Mouse (Mus musculus): Measurements from ENCODE around the gene Fyn.

Fyn gene

GRCm38 (mm10) chr10:39506353-39506752 is 137.7 kb downstream of the Fyn start:
- DNase-seq (ENCODE audit: extremely low spot score): no peak

DNA sequence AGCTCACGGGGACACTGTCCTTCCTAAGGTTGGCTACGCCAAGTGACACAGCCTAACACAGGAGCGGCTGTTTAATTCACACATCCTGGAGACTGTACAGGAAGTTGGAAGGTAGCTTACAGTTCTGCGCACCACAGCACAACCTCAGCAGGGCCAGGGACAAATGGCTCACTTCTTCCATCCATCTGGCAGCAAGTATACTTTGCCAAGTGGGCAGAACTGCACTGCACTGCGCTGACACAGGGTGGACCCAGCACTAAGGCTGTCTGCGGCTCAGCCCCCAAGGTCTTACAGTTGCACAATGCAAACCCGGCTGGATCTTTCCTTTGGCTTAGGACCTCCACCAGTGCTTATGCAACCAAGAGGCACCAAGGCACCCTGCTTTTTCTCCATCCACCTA is 138.2 kb downstream of the Fyn start:
- no peak for DNase-seq (ENCODE audit: extremely low spot score)

DNA sequence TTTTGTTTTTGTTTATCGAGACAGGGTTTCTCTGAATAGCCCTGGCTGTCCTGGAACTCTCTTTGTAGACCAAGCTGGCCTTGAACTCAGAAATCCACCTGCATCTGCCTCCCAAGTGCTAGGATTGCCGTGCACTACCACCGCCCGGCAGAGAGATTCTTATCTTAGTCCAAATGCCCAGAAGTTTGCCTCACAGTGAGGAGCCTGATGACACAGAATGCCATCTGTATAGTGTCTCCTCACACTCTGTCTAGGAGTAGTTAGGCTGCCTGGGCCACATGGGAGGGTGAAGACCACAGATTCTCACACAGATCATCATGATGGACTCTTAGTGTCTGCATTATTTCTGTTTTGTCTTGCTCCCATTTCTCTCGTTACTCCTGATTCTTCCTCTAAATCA is 140.1 kb downstream of the Fyn start:
- no peak for DNase-seq (ENCODE audit: extremely low spot score)

GRCm38 (mm10) chr10:39509937-39510336 is 141.3 kb downstream of the Fyn start:
- no peak for DNase-seq (ENCODE audit: extremely low spot score)

- DNase-seq (ENCODE audit: extremely low spot score): no peak
Measured at GRCm38 (mm10) chr10:39512631-39513314, 144.1 kb downstream of the Fyn start.

DNA sequence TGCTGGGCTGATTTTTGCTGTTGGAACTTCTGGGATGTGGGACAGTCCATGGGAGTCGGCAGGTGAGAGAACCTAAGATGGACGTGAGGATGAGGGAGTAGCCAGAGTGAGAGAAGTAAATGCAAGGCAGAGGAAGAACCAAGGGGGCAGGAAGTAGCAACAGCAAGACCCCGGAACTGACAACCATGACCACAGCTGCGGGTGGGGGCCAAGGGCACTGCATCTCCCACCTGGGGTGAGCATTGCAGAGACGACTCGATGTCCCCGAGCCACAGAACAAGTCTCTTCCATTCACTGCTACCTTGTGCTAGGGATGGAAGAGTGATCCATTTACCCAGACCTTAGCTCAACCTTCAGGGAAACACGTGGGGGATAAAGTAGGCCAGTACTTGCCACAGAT is 146.3 kb downstream of the Fyn start:
- no peak for DNase-seq (ENCODE audit: extremely low spot score)

DNA sequence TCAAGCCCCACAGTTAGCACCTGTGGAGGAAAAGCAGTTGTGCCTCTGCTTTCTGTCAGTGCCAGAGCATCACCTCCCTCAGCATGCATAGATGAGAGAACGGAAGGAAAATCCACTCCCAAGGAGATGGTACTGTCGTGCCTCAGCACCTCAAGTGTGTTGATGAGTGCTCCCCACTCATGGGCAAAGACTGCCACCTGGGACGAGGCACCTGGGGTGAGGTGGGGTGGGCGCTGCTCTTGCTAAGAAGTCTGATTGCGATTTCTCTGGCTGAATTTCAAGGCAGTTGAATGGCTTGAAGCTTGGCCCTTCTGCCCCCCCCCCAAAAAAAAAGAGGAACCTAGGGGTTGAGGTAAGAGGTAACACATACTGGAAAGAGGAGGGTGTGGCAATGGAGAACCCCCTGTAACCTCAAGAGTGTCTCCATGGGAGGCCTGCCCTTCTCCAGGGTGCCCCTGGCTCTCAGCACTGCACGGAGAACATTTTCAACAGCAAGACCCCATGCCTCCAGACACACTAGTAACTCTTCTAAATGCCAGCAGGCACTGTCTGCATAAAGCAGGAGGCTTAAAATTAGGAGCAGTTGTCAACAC is 148.0 kb downstream of the Fyn start:
- no peak for DNase-seq (ENCODE audit: extremely low spot score)

DNA sequence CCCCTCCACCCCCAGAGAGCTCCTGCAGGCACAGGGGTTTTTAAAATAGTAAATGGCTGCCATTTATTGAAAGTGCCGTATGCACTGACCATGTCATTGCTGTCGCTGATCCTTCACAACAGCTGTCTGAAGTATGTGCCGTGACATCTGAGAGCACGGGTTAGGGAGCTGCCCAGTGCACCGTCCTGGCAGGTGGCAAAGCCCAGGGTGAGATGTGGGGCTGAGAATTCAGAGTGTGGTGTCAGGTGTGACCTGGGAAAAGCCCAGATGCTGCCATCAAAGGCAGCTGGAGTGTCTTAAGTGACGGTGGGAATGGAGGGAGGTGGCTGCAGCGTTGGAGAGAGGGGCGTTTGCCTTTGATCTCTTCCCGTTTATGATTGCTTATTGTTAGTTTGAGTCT is 148.7 kb downstream of the Fyn start:
- DNase-seq (ENCODE audit: extremely low spot score): no peak

DNA sequence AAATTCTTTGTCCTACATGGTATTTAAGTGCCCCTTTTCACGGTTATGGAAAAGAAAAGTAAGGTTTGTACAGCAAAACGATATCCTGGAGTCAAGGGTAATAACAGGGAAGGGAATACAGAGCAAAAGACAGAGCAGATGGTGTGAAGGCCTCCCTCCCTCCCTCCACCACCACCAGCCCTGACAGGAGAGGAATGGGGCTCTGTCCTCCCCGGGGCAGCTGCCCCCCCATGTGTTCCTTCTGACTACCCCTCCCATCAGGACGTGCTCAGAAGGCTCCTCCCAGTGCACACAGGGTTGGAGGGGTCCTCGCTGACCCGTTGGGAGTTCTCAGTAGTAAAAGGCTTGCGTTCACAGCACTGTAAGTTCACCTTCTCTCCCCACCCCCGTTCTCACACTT is 149.6 kb downstream of the Fyn start:
- no peak for DNase-seq (ENCODE audit: extremely low spot score)

- DNase-seq (ENCODE audit: extremely low spot score): no peak
Measured at GRCm38 (mm10) chr10:39518859-39519258, 150.2 kb downstream of the Fyn start.

DNA sequence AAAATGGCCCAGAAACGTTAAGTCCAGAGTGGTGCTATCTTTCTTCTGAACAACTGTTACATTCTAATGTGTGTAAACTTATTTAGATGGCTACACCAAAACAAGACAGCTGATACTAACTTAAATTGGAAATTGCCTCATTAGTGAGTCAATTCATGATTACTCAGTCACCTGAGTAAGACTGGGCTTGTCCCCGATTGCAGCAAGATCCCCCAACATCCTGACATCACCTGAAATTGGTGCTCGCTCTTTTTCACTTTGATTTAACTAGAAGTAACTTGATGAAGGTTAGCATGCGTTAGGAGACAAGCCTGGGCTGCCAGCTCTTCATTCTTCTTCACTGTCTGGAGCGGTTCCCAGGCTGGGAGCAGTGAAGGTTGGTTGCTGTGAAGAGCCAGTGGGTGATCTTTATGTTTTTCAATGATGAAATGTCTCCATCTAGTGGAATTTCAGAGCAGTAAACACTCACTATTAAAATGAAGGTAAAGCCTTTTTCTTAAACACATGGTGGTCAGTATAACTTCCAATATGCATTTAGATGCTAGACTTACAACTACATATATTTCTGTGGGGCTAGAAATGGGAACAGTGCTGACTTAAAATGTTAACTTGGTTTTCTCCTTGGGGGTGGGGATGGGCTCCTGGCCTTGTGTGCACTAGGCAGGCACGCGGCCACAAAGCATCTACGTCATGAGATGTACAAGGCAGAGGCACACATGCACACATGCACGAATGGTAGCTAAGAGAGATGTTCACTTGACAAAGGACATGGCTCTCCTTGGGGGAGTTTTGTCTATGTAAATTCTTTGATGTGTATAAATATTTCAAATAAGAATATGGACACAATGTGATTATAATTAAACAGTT is 151.7 kb downstream of the Fyn start:
- peak; percentile 64 for DNase-seq (ENCODE audit: extremely low spot score)

- DNase-seq (ENCODE audit: extremely low spot score): no peak
Measured at GRCm38 (mm10) chr10:39521327-39521726, 152.7 kb downstream of the Fyn start.

DNA sequence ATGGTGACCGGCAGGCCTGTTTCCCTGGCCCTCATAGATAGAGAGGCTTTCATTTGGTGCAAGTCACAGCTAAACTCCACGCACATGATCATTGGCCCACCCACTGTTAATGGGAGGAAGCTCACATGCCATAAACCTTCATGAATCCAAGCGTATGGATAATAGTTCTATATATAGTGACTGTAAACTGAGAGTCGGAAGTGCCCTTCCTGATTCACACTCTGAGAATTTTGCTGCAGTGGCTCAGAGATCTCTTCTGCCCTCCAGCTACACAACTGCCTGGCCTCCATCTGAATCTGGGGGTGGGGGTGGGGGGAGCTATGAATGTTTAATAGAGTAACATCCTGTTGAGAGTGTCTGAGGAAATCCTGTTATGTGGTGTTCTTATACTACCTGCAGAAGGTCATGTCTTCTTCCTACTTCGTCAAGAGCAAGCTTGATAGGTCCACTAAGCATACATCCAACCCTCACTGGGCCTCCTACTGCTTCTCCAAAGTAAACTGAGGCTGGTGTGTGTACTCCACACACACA is 153.3 kb downstream of the Fyn start:
- no peak for DNase-seq (ENCODE audit: extremely low spot score)

DNA sequence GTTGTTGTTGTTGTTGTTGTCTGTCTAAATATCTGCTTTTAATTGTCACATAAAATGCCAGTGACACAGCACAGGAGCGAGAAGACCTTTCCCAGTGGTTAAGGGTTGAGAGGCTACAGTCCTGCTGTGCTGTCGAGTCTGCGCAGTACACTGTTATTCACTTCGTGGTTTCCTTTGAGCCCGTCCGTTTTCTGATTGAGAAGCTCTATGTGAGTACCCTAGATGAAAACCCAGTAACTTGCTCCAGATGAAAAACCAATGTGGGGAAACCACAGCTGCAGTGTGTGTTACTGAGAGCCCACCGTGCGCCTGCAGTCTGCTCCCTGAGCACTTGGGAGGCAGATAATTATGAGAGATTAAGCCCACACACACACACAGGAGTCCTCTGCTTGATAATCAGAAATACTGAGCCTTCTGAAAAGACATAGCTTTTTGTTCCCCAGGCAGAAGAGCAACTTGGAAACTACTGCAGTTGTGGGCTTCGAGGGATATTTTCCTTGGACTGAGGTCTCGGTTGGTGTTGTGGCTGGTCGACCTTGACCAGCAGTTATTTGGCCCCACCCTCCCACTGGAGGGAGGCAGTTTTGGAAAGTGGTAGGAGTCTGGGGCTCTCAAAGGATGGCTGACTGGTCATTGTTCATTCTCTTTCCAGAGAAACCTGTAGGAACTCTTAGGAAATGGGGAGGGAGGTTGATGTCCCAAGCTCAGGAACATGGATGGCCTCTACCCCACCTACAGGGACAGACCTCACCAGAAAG is 154.4 kb downstream of the Fyn start:
- no peak for DNase-seq (ENCODE audit: extremely low spot score)

DNA sequence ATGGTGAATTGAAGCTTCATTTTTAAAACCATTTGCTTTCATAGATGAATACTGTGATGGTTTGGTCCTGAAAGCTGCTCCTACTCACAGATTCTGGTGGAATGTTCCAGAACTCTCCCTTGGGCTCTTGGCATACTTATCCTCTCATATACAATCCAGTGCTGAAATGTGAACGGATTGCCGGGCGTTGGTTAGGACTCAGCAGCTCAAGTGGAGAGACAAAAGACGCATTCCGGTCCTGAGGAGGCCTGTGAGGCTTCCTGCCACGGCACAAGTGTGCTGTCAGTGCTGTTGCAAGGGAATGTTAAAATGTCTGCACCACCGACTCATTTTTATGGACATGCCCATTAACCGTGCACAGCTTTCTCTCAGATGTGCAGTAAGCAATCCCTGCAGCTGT is 155.7 kb downstream of the Fyn start:
- DNase-seq (ENCODE audit: extremely low spot score): no peak

- no peak for DNase-seq (ENCODE audit: extremely low spot score)
Measured at GRCm38 (mm10) chr10:39525431-39525830, 156.8 kb downstream of the Fyn start.

- no peak for DNase-seq (ENCODE audit: extremely low spot score)
Measured at GRCm38 (mm10) chr10:39527113-39527512, 158.5 kb downstream of the Fyn start.

DNA sequence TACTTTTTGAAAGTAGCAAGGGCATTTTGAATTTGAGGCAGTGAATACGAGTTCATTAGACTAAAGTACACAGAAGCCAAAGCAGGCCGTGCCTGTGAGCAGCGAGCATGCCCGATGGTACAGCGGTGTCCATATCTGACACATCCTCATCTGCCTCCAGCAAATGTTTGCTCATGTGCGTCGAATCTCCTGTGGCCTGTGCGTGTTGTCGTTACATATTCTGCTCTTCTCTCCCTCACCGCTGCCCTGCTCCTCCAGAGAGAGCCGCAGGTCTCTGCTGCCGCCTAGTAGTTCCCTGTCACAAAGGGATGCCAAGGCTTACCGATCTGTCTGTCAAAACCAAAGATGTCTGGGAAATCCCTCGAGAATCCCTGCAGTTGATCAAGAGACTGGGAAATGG is 160.5 kb downstream of the Fyn start:
- DNase-seq (ENCODE audit: extremely low spot score): no peak

- DNase-seq (ENCODE audit: extremely low spot score): peak; percentile 45
Measured at GRCm38 (mm10) chr10:39532008-39532740, 163.5 kb downstream of the Fyn start.

- no peak for DNase-seq (ENCODE audit: extremely low spot score)
Measured at GRCm38 (mm10) chr10:39532823-39533222, 164.2 kb downstream of the Fyn start.

- peak; percentile 53 for DNase-seq (ENCODE audit: extremely low spot score)
Measured at GRCm38 (mm10) chr10:39534324-39535026, 165.8 kb downstream of the Fyn start.
